Mouse (Mus musculus): ENCODE data around the gene Camk1d. TPM values are rescaled to one million over a fixed set of nuclear protein-coding genes. Genes with fewer than 3 reads are reported as not detected.

Gene Camk1d
- polyA plus RNA-seq, 1 experiment from 2014 or later, result 6.5 TPM

- Histone ChIP-seq H3K4me2 (replicated peaks) (no peak overlapping the region), H3K27ac (replicated peaks) (no peak overlapping the region), H3K4me1 (no peaks in the 10 kb centered on the region), H3K4me3 (no peak overlapping the region), H3K27me3 (peaks cover 2% of the 10 kb centered on the region; the same call in 1 of the 2 replicates), H3K9ac (replicated peaks) (no peak overlapping the region), H3K36me3 (no peaks in the 10 kb centered on the region), H3K9me3 (no peaks in the 10 kb centered on the region)
- no peak for ATAC-seq (replicated peaks)
- 93% methylated on average over 4 of the region's 4 CpGs for WGBS
Observed at GRCm38 (mm10) chr2:5706618-5707017, 7.7 kb downstream of the Camk1d start.

- Histone ChIP-seq H3K36me3 (no peaks in the 10 kb centered on the region), H3K4me1 (no peaks in the 10 kb centered on the region), H3K27me3 (no peaks in the 10 kb centered on the region), H3K9me3 (no peaks in the 10 kb centered on the region), H3K27ac (replicated peaks) (no peak overlapping the region), H3K9ac (replicated peaks) (no peak overlapping the region), H3K4me3 (no peak overlapping the region), H3K4me2 (replicated peaks) (no peak overlapping the region)
- 96% methylated on average over 2 of the region's 2 CpGs for WGBS
- ATAC-seq (replicated peaks), result no peak
Observed at GRCm38 (mm10) chr2:5702370-5702769, 11.9 kb downstream of the Camk1d start.

- Histone ChIP-seq H3K4me3 (no peak overlapping the region), H3K9me3 (no peaks in the 10 kb centered on the region), H3K4me1 (no peaks in the 10 kb centered on the region), H3K4me2 (replicated peaks) (no peak overlapping the region), H3K9ac (replicated peaks) (no peak overlapping the region), H3K27me3 (no peaks in the 10 kb centered on the region), H3K36me3 (no peaks in the 10 kb centered on the region), H3K27ac (replicated peaks) (no peak overlapping the region)
- ATAC-seq (replicated peaks), result no peak
- 98% methylated on average over 3 of the region's 3 CpGs for WGBS
Observed at GRCm38 (mm10) chr2:5700931-5701330, 13.4 kb downstream of the Camk1d start.

DNA sequence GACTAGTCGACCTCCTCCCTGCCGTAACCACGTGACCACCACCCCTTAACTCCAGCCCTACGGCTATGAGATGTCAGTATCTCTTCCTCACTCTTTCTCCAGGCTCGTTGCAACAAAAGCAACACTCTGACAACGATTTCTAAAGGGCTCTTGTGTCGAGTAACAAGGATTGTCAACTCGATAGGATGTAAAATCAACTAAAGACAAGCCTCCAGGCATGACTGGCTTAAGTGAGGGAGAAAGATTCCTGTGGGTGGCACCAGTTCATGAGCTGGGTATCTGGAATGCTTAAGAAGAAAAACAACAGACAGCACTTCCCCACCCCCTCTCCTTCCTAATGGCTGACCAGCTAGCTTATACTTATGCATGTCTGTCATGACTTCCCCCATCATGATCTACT lies 15.9 kb downstream of the Camk1d start:
- no peak overlapping the region for H3K9ac ChIP-seq (replicated peaks)
- WGBS, result 67% methylated on average over 8 of the region's 8 CpGs
- H3K9me3 ChIP-seq, result no peaks in the 10 kb centered on the region
- no peak overlapping the region for H3K27ac ChIP-seq (replicated peaks)
- H3K4me2 ChIP-seq (replicated peaks), result no peak overlapping the region
- no peak overlapping the region for H3K4me3 ChIP-seq
- ATAC-seq (replicated peaks), result no peak
- no peaks in the 10 kb centered on the region for H3K36me3 ChIP-seq
- no peaks in the 10 kb centered on the region for H3K4me1 ChIP-seq
- H3K27me3 ChIP-seq, result no peaks in the 10 kb centered on the region

GRCm38 (mm10) chr2:5694094-5694493 lies 20.2 kb downstream of the Camk1d start:
- 86% methylated on average over 9 of the region's 9 CpGs for WGBS
- H3K9me3 ChIP-seq, result no peaks in the 10 kb centered on the region
- H3K27me3 ChIP-seq, result no peaks in the 10 kb centered on the region
- ATAC-seq (replicated peaks), result no peak
- no peak overlapping the region for H3K9ac ChIP-seq (replicated peaks)
- H3K36me3 ChIP-seq, result no peaks in the 10 kb centered on the region
- no peak overlapping the region for H3K4me2 ChIP-seq (replicated peaks)
- no peak overlapping the region for H3K27ac ChIP-seq (replicated peaks)
- no peak overlapping the region for H3K4me3 ChIP-seq
- no peaks in the 10 kb centered on the region for H3K4me1 ChIP-seq

DNA sequence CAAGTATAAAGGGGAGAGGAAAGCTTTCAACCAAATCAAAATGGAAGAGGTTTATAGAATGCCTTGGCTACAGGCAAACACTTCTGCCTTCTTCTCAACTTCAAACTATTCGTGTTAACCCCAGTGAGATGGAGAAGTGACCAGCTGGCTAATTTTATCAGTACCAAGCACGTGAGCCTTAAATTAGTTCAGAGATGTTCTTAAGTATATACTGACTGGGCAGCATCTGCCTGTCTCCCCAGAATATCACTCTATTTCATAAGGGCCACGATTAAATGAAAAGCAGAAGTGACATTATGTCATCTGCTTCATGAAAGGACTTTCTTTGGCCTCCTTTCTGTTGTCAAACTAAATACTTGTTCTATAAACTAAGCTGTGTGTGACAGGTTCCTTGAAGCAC lies 22.6 kb downstream of the Camk1d start:
- 80% methylated on average over 3 of the region's 3 CpGs for WGBS
- Histone ChIP-seq H3K4me2 (replicated peaks) (no peak overlapping the region), H3K9ac (replicated peaks) (no peak overlapping the region), H3K4me1 (no peaks in the 10 kb centered on the region), H3K9me3 (no peaks in the 10 kb centered on the region), H3K4me3 (no peak overlapping the region), H3K27ac (replicated peaks) (no peak overlapping the region), H3K36me3 (no peaks in the 10 kb centered on the region), H3K27me3 (no peaks in the 10 kb centered on the region)
- no peak for ATAC-seq (replicated peaks)

DNA sequence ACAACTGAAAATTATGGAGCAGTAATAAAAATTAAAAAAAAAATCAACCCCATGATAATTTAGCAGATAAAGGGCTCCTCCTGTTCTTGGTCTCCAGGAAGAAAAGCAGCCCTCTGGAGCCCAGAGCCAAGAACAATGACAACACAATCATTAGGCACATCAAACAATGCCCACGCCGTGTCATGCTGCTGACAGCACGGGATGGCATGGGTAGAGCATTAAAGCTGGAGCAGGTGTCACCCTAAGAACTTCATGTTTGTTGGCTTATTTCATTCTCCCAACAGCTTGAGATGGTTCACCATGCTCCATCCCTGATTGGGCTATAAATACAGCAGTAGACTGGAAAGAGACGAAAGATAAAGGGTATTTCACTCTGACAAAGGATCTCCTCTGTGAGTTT lies 30.9 kb downstream of the Camk1d start:
- no peaks in the 10 kb centered on the region for H3K4me1 ChIP-seq
- no peaks in the 10 kb centered on the region for H3K36me3 ChIP-seq
- ATAC-seq (replicated peaks), result no peak
- H3K4me3 ChIP-seq, result no peak overlapping the region
- no peak overlapping the region for H3K9ac ChIP-seq (replicated peaks)
- 89% methylated on average over 4 of the region's 4 CpGs for WGBS
- no peaks in the 10 kb centered on the region for H3K27me3 ChIP-seq
- no peaks in the 10 kb centered on the region for H3K9me3 ChIP-seq
- no peak overlapping the region for H3K4me2 ChIP-seq (replicated peaks)
- H3K27ac ChIP-seq (replicated peaks), result no peak overlapping the region

DNA sequence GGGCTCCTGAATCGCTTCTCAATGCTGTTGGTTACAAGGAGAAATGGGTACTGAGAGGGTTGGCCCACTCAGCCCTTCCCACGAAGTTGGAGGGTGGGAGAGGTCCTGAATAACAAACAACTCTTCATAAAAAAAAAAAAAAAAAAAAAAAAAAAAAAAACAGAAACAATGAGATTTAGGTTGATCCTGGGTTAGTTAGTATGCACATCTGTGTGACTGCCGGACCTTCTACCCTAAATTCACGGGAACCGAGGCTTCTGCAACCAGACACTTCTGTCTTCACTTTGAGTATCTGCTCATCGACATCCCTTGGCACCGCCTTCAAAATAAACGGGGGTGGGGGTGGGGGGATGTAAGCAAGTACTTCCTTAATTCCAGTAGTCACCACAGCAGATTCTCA lies 32.4 kb downstream of the Camk1d start:
- WGBS, result 89% methylated on average over 8 of the region's 8 CpGs
- H3K36me3 ChIP-seq, result no peaks in the 10 kb centered on the region
- H3K9me3 ChIP-seq, result no peaks in the 10 kb centered on the region
- H3K27me3 ChIP-seq, result no peaks in the 10 kb centered on the region
- no peak overlapping the region for H3K9ac ChIP-seq (replicated peaks)
- no peak overlapping the region for H3K4me3 ChIP-seq
- no peak for ATAC-seq (replicated peaks)
- H3K4me2 ChIP-seq (replicated peaks), result no peak overlapping the region
- H3K27ac ChIP-seq (replicated peaks), result no peak overlapping the region
- no peaks in the 10 kb centered on the region for H3K4me1 ChIP-seq

GRCm38 (mm10) chr2:5681302-5681701 lies 33.0 kb downstream of the Camk1d start:
- Histone ChIP-seq H3K4me1 (peaks cover 5% of the 10 kb centered on the region; the same call in 1 of the 2 replicates), H3K4me3 (no peak overlapping the region), H3K4me2 (replicated peaks) (no peak overlapping the region), H3K36me3 (no peaks in the 10 kb centered on the region), H3K27me3 (no peaks in the 10 kb centered on the region), H3K9me3 (no peaks in the 10 kb centered on the region), H3K27ac (replicated peaks) (no peak overlapping the region), H3K9ac (replicated peaks) (no peak overlapping the region)
- WGBS, result 72% methylated on average over 7 of the region's 7 CpGs
- no peak for ATAC-seq (replicated peaks)

GRCm38 (mm10) chr2:5679055-5679454 lies 35.3 kb downstream of the Camk1d start:
- H3K4me2 ChIP-seq (replicated peaks), result no peak overlapping the region
- peaks cover 18% of the 10 kb centered on the region for H3K4me1 ChIP-seq
- no peak for ATAC-seq (replicated peaks)
- H3K4me3 ChIP-seq, result no peak overlapping the region
- no peak overlapping the region for H3K9ac ChIP-seq (replicated peaks)
- H3K27me3 ChIP-seq, result no peaks in the 10 kb centered on the region
- 77% methylated on average over 2 of the region's 2 CpGs for WGBS
- no peaks in the 10 kb centered on the region for H3K9me3 ChIP-seq
- H3K27ac ChIP-seq (replicated peaks), result no peak overlapping the region
- no peaks in the 10 kb centered on the region for H3K36me3 ChIP-seq

DNA sequence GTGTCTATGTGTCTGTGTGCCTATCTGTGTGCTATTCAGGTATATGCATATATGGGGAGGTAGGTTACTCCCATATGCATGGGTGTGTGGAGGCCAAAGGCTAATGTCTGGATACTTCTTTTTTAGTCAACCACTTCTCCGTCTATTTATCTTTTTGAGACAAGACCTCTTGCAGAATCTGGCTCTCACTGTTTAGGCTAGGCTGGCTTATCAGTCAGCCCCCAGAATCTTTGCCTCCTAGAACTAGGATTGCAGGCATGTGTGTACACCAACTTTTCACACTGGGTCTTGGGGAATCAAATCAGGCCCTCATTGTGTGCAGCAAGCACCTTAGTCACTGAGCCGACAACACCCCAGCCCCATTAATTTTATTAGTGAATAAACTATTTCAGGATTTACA lies 36.8 kb downstream of the Camk1d start:
- Histone ChIP-seq H3K9ac (replicated peaks) (no peak overlapping the region), H3K36me3 (no peaks in the 10 kb centered on the region), H3K9me3 (no peaks in the 10 kb centered on the region), H3K27ac (replicated peaks) (no peak overlapping the region), H3K4me2 (replicated peaks) (no peak overlapping the region), H3K4me3 (no peak overlapping the region), H3K27me3 (no peaks in the 10 kb centered on the region), H3K4me1 (peaks cover 18% of the 10 kb centered on the region)
- WGBS, result 90% methylated on average over 2 of the region's 2 CpGs
- ATAC-seq (replicated peaks), result no peak

DNA sequence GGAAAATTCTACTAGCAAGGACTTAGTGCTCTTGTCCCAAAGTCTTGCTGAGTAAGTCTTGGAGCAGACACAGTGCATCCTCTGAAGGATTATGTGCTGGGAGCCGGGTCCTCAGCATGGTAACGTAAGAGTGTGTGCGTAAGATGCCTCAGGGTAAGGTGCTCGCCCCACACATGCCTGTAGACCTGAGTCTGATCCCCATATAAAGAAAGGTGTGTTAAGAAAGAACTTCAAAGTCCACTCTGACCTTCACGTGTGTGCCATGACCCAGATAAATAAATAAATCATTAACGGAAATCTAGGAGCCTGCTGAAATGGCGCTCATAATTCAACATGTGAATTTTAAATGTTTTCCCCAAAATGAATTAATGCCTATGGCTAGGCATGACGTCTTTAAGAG lies 37.5 kb downstream of the Camk1d start:
- ATAC-seq (replicated peaks), result no peak
- H3K9me3 ChIP-seq, result no peaks in the 10 kb centered on the region
- H3K36me3 ChIP-seq, result no peaks in the 10 kb centered on the region
- H3K4me2 ChIP-seq (replicated peaks), result no peak overlapping the region
- WGBS, result 80% methylated on average over 8 of the region's 8 CpGs
- H3K4me1 ChIP-seq, result peaks cover 18% of the 10 kb centered on the region
- H3K9ac ChIP-seq (replicated peaks), result no peak overlapping the region
- H3K27ac ChIP-seq (replicated peaks), result no peak overlapping the region
- H3K27me3 ChIP-seq, result no peaks in the 10 kb centered on the region
- H3K4me3 ChIP-seq, result no peak overlapping the region

DNA sequence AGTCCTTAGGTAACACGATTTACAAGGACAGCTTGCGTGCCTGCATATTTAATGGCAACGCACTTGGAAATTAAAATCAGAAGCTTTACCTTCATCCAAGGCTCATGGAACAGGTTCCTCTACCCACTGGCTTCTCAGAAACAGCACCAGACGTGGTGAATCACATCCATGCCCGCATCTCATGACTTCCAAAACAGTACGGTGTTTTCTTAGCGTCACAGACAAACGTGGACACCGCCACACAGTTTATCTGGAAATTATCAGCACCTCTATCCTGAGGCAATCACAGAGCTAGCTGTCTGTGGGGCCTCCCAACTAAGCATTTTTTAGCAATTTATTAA lies 38.2 kb downstream of the Camk1d start:
- ATAC-seq (replicated peaks), result no peak; the same call in 1 of the 2 replicates

More for the DNA sequence above, 38.2 kb downstream of the Camk1d start:
- H3K36me3 ChIP-seq, result no peaks in the 10 kb centered on the region
- H3K27ac ChIP-seq (replicated peaks), result peak overlapping the region; percentile 65
- 32% methylated on average over 9 of the region's 9 CpGs for WGBS
- H3K4me1 ChIP-seq, result peaks cover 18% of the 10 kb centered on the region
- no peak overlapping the region for H3K9ac ChIP-seq (replicated peaks)
- no peak overlapping the region for H3K4me3 ChIP-seq
- no peaks in the 10 kb centered on the region for H3K9me3 ChIP-seq
- H3K27me3 ChIP-seq, result no peaks in the 10 kb centered on the region
- H3K4me2 ChIP-seq (replicated peaks), result no peak overlapping the region; the same call in 1 of the 2 replicates

Measured in forebrain, embryonic 15.5 days (tissue).